Mouse (Mus musculus) embryonic fibroblast, embryonic 13.5 days (primary cell): ENCODE data around the gene Btbd11. TPM values are rescaled to one million over a fixed set of nuclear protein-coding genes. Genes with fewer than 3 reads are reported as not detected.

Experiments used
- H3K27ac ChIP-seq: 2 replicates; pipeline ENCODE4 v1.5.1; 2012; ENCODE audit warnings: low read length, control low read depth, inconsistent platforms; ENCODE audit not compliant: insufficient read depth
- H3K4me1 ChIP-seq: 2 replicates; pipeline ENCODE4 v1.6.1; 2011; ENCODE audit warnings: low read length; ENCODE audit not compliant: control insufficient read depth, insufficient read depth
- H3K4me3 ChIP-seq: 2 replicates; pipeline ENCODE4 v1.5.1; 2011; ENCODE audit warnings: mild to moderate bottlenecking, control low read depth, low read length; ENCODE audit not compliant: insufficient read depth
- CTCF ChIP-seq: IDR thresholded peaks from 2 replicates; pipeline ENCODE4 v1.5.1; 2011; ENCODE audit warnings: mild to moderate bottlenecking, control low read depth, low read length, moderate library complexity, borderline replicate concordance; ENCODE audit not compliant: insufficient read depth
- POLR2A ChIP-seq: IDR thresholded peaks from 2 replicates; pipeline ENCODE4 v1.6.1; 2011; ENCODE audit warnings: low read depth, mild to moderate bottlenecking, control low read depth, low read length, moderate library complexity
- polyA plus RNA-seq: library from polyadenylated mRNA; stranded (reverse); fragments of >200 nt; gene quantifications from 2 replicates; pipeline ENCODE4 v1.2.4, GENCODE M21; 2011; ENCODE audit warnings: low read depth; ENCODE audit not compliant: missing spikeins, insufficient read length

Btbd11 gene
- polyA plus RNA-seq, 1 experiment: 6.9 TPM

GRCm38 (mm10) chr10:85540311-85541093 lies 153.9 kb downstream of the Btbd11 start:
- TF ChIP-seq CTCF (no peak), POLR2A (no peak)
- H3K4me3 ChIP-seq: no peak overlapping the region
- no peak overlapping the region for H3K27ac ChIP-seq
- no peaks in the 10 kb centered on the region for H3K4me1 ChIP-seq

- Histone ChIP-seq H3K4me1 (no peaks in the 10 kb centered on the region), H3K27ac (no peak overlapping the region), H3K4me3 (no peak overlapping the region)
- no peak for TF ChIP-seq POLR2A
- no peak for TF ChIP-seq CTCF
Measured at GRCm38 (mm10) chr10:85541481-85541880, 154.9 kb downstream of the Btbd11 start.

- TF ChIP-seq CTCF: no peak
- TF ChIP-seq POLR2A: no peak
- Histone ChIP-seq H3K4me3 (no peak overlapping the region), H3K4me1 (no peaks in the 10 kb centered on the region), H3K27ac (no peak overlapping the region)
Measured at GRCm38 (mm10) chr10:85541892-85542630, 155.4 kb downstream of the Btbd11 start.

- H3K4me3 ChIP-seq: no peak overlapping the region
- TF ChIP-seq CTCF: no peak
- TF ChIP-seq POLR2A: no peak
- no peak overlapping the region for H3K27ac ChIP-seq
- H3K4me1 ChIP-seq: no peaks in the 10 kb centered on the region
Measured at GRCm38 (mm10) chr10:85543281-85543680, 156.7 kb downstream of the Btbd11 start.

- no peak for TF ChIP-seq POLR2A
- no peak for TF ChIP-seq CTCF
- Histone ChIP-seq H3K27ac (no peak overlapping the region), H3K4me1 (no peaks in the 10 kb centered on the region), H3K4me3 (no peak overlapping the region)
Measured at GRCm38 (mm10) chr10:85544991-85545390, 158.4 kb downstream of the Btbd11 start.

- no peak for TF ChIP-seq CTCF
- no peak for TF ChIP-seq POLR2A
- no peaks in the 10 kb centered on the region for H3K4me1 ChIP-seq
- no peak overlapping the region for H3K4me3 ChIP-seq
- no peak overlapping the region for H3K27ac ChIP-seq
Measured at GRCm38 (mm10) chr10:85555193-85555592, 168.6 kb downstream of the Btbd11 start.

GRCm38 (mm10) chr10:85561418-85561817 lies 174.8 kb downstream of the Btbd11 start:
- no peak overlapping the region for H3K27ac ChIP-seq
- no peak overlapping the region for H3K4me3 ChIP-seq
- TF ChIP-seq POLR2A (no peak), CTCF (no peak)
- H3K4me1 ChIP-seq: no peaks in the 10 kb centered on the region

GRCm38 (mm10) chr10:85571456-85571855 lies 184.8 kb downstream of the Btbd11 start:
- Histone ChIP-seq H3K4me1 (no peaks in the 10 kb centered on the region), H3K4me3 (no peak overlapping the region), H3K27ac (no peak overlapping the region)
- TF ChIP-seq CTCF (no peak), POLR2A (no peak)

GRCm38 (mm10) chr10:85572571-85572970 lies 186.0 kb downstream of the Btbd11 start:
- H3K27ac ChIP-seq: no peak overlapping the region
- H3K4me1 ChIP-seq: no peaks in the 10 kb centered on the region
- TF ChIP-seq CTCF: no peak
- no peak for TF ChIP-seq POLR2A
- no peak overlapping the region for H3K4me3 ChIP-seq

- TF ChIP-seq CTCF (no peak), POLR2A (no peak)
- Histone ChIP-seq H3K4me3 (no peak overlapping the region), H3K4me1 (0 out of 2 replicates have a peak, but pooled peaks cover 9% of the 10 kb centered on the region), H3K27ac (peak overlapping the region; percentile 81)
Measured at GRCm38 (mm10) chr10:85577891-85578420, 191.3 kb downstream of the Btbd11 start.
